Mouse (Mus musculus) liver, embryonic 14 days (tissue): ENCODE results near the gene Snorc. TPM values are rescaled to one million over a fixed set of nuclear protein-coding genes. Genes with fewer than 3 reads are reported as not detected.

ENCODE experiments used
- polyA plus RNA-seq: library from polyadenylated mRNA; depleted of rRNA; stranded (reverse); fragments of >200 nt; gene quantifications from 2 replicates; pipeline ENCODE4 v1.2.3, GENCODE M21; 2012; rRNA removed

Snorc gene
- polyA plus RNA-seq, result not detected in 2 replicates

GRCm38 (mm10) chr1:87469971-87470370 is at the start of gene Snorc:
Gene Snorc, plus strand, starts transcription at chr1:87470271.

GRCm38 (mm10) chr1:87509561-87510165 is 39.6 kb downstream of the Snorc start, which contains the start of gene Neu2:
Gene Neu2, plus strand, starts transcription at chr1:87509889.

Other genes starting within 250 kb of the Snorc start
- not detected in 2 replicates for gene Efhd1, start 205.9 kb upstream of the Snorc start, polyA plus RNA-seq
- 18.5 and 19.0 TPM in 2 replicates for gene Gigyf2, start 143.3 kb upstream of the Snorc start, polyA plus RNA-seq
- gene Kcnj13, start 75.5 kb upstream of the Snorc start, polyA plus RNA-seq, result not detected in 2 replicates
- gene Neu2, start 39.6 kb downstream of the Snorc start, polyA plus RNA-seq, result 0.24 and 0.43 TPM in 2 replicates
- 2.9 and 3.4 TPM in 2 replicates for gene Ngef, start 103.6 kb downstream of the Snorc start, polyA plus RNA-seq
- gene Inpp5d, start 150.0 kb downstream of the Snorc start, polyA plus RNA-seq, result 11.1 TPM in 2 replicates